Mouse (Mus musculus) thymus, adult 2 months (tissue): ENCODE results near the gene Rufy4. TPM values are rescaled to one million over a fixed set of nuclear protein-coding genes. Genes with fewer than 3 reads are reported as not detected.

ENCODE experiments used
- DNase-seq: peaks from one replicate; pipeline ENCODE4 v3.0.0; 2021
- H3K27ac ChIP-seq: fragments of 200-500 bp; 2 replicates; pipeline ENCODE4 v1.5.1; 2012; ENCODE audit warnings: low read length, control low read depth; ENCODE audit not compliant: control insufficient read depth, insufficient read depth
- H3K27me3 ChIP-seq: fragments of 200-500 bp; 2 replicates; pipeline ENCODE4 v1.6.1; 2012; ENCODE audit warnings: mild to moderate bottlenecking, low read length, moderate library complexity, mixed read lengths; ENCODE audit not compliant: control insufficient read depth, insufficient read depth
- H3K36me3 ChIP-seq: fragments of 200-500 bp; 2 replicates; pipeline ENCODE4 v1.6.1; 2012; ENCODE audit warnings: mild to moderate bottlenecking, low read length, moderate library complexity; ENCODE audit not compliant: control insufficient read depth, insufficient read depth
- H3K4me1 ChIP-seq: fragments of 200-500 bp; replicated peaks from 2 replicates; pipeline ENCODE4 v1.6.1; 2012; ENCODE audit warnings: low read length; ENCODE audit not compliant: control insufficient read depth, insufficient read depth
- H3K4me3 ChIP-seq: fragments of 200-500 bp; 2 replicates; pipeline ENCODE4 v1.5.1; 2012; ENCODE audit warnings: mild to moderate bottlenecking, low read length, control low read depth, moderate library complexity; ENCODE audit not compliant: control insufficient read depth, insufficient read depth
- CTCF ChIP-seq: fragments of 200-500 bp; IDR thresholded peaks from 2 replicates; pipeline ENCODE4 v1.5.1; 2012; ENCODE audit warnings: mild to moderate bottlenecking, control low read depth, low read length, moderate library complexity, borderline replicate concordance; ENCODE audit not compliant: control insufficient read depth, poor library complexity, insufficient read depth; ENCODE audit errors: extremely low read depth
- POLR2A ChIP-seq: fragments of 200-500 bp; IDR thresholded peaks from 2 replicates; pipeline ENCODE4 v1.6.1; 2012; ENCODE audit warnings: mild to moderate bottlenecking, low read length, control low read depth, moderate library complexity; ENCODE audit not compliant: control insufficient read depth, poor library complexity, insufficient read depth; ENCODE audit errors: extremely low read depth
- WGBS: fragments of 180-500 bp; shearing (Covaris S2); methylation state at CpG from one replicate; pipeline ENCODE4 v1.1.7; 2018; 5-methylcytosine and 5-hydroxymethylcytosine counted together
- polyA plus RNA-seq: library from polyadenylated mRNA; depleted of rRNA; stranded (reverse); fragments of >200 nt; gene quantifications from 2 replicates; pipeline ENCODE4 v1.2.3, GENCODE M21; 2012

The Rufy4 gene
- polyA plus RNA-seq, 1 experiment, result 0.49 TPM

DNA sequence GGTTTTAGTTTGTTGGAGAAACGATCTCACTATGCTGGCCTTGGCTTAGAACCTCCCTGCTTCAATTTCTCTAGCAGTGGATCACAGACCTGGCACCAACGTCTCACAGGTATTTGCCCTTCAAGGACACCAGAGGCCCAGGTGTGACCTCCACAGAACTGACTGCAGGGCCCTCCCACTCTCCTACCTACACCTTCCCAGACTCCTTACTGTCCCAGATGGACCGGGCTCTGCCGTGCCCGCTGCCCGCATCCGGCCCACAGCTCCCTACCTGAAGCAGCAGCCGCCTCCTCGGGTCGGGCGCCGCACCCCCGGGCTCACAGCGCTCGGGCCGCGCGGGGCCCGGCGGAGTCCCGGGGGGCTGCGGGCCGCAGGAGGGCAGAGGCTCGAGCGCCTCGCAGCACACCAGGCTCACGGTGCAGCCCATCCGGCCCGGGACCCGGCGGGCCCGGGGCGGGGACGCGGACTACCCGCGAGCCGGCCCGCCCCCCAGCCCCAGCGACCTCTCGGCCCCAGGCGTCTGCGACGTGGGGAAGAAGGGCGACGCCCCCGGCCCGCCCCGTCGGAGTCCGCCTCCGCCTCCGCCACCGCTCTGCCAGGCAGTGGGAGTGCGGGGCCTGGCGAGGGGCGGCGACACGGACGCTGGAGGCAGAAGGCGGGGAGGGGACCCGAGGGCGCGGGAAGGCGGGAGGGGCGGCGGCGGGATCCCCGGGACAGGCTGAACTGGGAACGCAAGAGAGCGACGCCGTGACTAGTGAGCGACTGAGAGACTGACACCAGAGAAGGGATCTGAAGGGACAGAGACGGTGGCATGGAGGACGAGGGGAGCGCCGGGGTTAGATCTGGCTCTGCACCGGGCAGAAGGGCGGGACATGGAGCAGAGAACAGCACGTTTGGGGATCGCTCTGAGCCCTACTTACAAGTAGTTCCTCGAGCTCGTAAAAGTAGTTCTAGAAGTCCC lies 1.0 kb upstream of the Rufy4 start, which contains the start of gene Tns1:
Tns1 (minus strand) TSS at position 429 of the 961 bp plus-strand sequence.
- WGBS, result 2% methylated on average over 83 of the region's 84 CpGs
- H3K27ac ChIP-seq, result no peak within 1 kb of the TSS
- TF ChIP-seq POLR2A (no peak), CTCF (no peak)
- H3K4me3 ChIP-seq, result peak within 1 kb of the TSS; percentile 69
- H3K4me1 ChIP-seq, result peaks cover 7% of the 10 kb centered on the region; the same call in 1 of the 2 replicates
- H3K27me3 ChIP-seq, result peaks cover 2% of the 10 kb centered on the region; the same call in 1 of the 2 replicates
- no peaks in the 10 kb centered on the region for H3K36me3 ChIP-seq
- DNase-seq, result peak; percentile 63

DNA sequence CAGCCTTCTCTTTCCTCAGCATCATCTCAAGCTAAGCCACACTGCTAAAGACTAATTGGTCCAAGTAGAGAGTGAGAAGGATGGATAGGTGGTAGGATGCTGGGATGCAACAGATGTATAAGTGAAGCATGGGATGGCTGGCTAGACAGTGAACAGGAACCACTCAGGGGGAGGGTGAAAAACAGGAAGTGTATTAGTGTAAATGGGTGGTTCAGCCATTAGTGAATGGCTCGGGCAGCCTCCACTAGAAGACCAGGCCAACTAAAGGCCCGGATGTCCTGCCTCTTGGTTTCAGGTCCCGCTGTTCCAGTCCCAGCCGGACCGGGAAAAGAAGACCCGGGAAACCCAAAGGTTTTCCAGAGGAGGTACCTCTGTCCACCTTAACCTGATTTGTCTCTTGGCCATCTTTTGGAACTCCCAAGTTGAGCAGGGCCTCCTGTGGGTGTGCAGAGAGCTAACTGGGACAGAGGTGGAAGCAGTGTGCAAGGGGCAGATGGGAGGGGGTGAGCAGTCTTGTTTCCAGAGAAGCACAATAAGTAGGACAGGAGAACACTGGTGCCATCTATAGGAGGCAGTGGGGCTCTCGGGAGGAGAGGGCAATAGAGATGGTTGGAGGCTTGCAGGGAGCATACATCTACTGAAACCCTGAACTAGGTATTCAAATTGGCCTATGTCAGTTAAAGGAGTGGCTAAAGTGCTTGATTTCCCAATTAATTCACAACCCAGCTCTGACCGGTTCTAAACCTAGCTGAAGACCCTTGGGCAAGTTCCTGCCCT lies 5.7 kb downstream of the Rufy4 start:
- H3K4me1 ChIP-seq, result no peaks in the 10 kb centered on the region

DNA sequence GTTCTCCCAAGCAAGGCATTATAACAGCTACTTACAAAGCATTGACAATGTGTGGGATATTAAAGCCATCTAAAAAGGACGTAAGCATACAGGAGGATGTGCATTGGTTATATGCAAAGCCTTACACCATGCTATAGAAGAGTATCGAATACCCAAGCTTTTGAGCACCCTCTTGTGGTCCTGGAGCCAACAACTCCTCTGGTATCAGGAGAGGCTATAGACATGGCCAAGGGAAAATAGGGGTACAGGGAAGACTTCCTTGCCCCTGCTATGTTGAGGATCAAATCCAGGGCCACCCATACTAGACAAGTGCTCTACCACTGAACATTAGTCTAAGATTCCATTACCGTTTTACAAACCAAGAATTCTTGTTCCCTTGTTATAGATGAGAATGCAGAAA lies 6.7 kb downstream of the Rufy4 start:
- DNase-seq, result no peak
- Histone ChIP-seq H3K36me3 (no peaks in the 10 kb centered on the region), H3K4me1 (no peaks in the 10 kb centered on the region), H3K4me3 (no peak overlapping the region), H3K27ac (no peak overlapping the region), H3K27me3 (no peaks in the 10 kb centered on the region)
- TF ChIP-seq CTCF, result no peak
- WGBS, result 77% methylated on average over 3 of the region's 3 CpGs

More for the DNA sequence above, 5.7 kb downstream of the Rufy4 start:
- TF ChIP-seq CTCF, result no peak
- no peak for DNase-seq
- H3K4me3 ChIP-seq, result no peak overlapping the region
- no peaks in the 10 kb centered on the region for H3K36me3 ChIP-seq
- no peak overlapping the region for H3K27ac ChIP-seq
- no peaks in the 10 kb centered on the region for H3K27me3 ChIP-seq
- 88% methylated on average over 8 of the region's 8 CpGs for WGBS

DNA sequence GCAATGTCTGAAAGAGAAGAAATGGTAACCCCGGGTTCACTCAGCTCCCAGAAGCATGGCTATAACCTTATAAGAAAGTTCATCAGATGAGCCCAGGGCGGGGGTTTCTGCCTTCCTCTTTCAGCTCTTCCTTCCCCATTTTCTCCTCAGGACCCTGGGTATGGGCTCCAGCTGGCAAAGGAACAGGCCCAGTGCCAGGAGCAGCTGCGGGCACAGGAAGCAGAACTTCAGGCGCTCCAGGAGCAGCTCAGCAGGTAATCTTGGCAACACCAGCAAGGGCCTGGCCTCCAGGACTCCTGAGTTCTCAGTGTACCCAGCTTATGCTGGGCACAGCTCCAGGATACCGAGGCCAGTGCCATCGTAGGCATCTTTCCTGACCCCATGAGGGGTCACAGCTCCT lies 8.6 kb downstream of the Rufy4 start:
- WGBS, result 28% methylated on average over 6 of the region's 6 CpGs
- Histone ChIP-seq H3K27me3 (no peaks in the 10 kb centered on the region), H3K4me3 (no peak overlapping the region), H3K36me3 (no peaks in the 10 kb centered on the region), H3K27ac (no peak overlapping the region), H3K4me1 (no peaks in the 10 kb centered on the region)
- TF ChIP-seq CTCF (no peak), POLR2A (no peak)
- no peak for DNase-seq

DNA sequence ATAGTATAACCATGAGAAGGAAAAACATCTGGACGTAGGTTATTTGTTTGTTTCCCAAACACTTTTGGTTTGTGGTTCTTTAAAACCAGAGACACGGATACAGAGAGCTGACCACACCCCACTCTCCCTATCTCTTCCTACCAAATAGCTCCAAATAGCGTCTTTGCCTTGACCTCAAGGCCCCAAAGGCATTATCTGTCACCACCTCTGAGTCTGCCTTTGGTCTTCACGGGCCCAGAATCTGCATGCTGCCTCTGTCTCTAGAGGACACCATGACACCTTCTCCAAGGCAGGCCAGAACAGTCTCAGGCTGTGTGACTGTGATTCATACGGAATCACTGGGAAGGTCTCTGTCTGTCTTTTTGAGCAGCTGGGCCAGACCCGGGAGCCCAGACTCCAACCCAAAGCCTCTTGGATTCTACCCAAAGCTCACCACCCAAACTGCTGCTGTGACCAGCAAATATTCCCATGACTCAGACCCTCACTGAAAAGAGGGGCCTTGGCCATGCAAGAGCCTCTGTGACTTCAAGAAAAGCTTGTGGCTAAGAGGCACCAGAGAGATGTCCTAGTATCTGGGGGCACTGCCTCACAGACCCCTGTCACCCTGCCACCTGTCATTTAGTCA lies 10.1 kb downstream of the Rufy4 start:
- Histone ChIP-seq H3K27me3 (no peaks in the 10 kb centered on the region), H3K36me3 (no peaks in the 10 kb centered on the region), H3K4me1 (no peaks in the 10 kb centered on the region), H3K4me3 (no peak overlapping the region), H3K27ac (no peak overlapping the region)
- 60% methylated on average over 6 of the region's 6 CpGs for WGBS
- DNase-seq, result no peak
- TF ChIP-seq CTCF (no peak), POLR2A (no peak)

DNA sequence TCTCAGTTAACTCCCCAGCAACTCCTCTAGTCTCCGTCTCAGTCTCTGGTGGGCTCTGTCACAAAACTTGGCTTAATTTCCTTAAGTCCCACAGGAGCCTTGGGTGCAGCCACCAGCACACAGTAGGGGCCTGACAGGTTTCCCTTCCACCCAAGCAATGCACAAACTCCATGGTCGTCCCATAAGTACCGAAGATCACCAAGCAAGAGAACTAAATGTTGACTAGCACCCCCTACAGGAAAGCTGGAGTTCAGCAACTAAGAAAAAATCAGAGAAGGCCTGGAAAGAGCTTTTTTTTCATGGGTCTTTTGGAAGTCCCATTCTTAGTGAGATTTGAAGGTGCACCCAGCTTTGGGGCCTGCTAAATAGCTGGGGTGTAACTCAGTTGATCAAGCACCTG lies 14.1 kb downstream of the Rufy4 start:
- H3K36me3 ChIP-seq, result no peaks in the 10 kb centered on the region
- H3K27ac ChIP-seq, result no peak overlapping the region
- DNase-seq, result no peak
- TF ChIP-seq CTCF, result peak; percentile 44; the same call in 1 of the 2 replicates
- no peak for TF ChIP-seq POLR2A
- WGBS, result 52% methylated on average over 3 of the region's 3 CpGs
- H3K4me3 ChIP-seq, result no peak overlapping the region
- H3K4me1 ChIP-seq, result no peaks in the 10 kb centered on the region
- H3K27me3 ChIP-seq, result no peaks in the 10 kb centered on the region
